Mouse (Mus musculus) natural killer cell, adult 2 months (primary cell): ENCODE data around the gene Cobll1.
A peak's percentile ranks its signal among the peaks of the same experiment; 100 is the strongest.

Experiments used
- DNase-seq, 2 experiments: peaks; one replicate each; pipeline ENCODE4 v3.0.0; 2022; ENCODE audit warnings: low spot score in 2 of 2

The Cobll1 gene

DNA sequence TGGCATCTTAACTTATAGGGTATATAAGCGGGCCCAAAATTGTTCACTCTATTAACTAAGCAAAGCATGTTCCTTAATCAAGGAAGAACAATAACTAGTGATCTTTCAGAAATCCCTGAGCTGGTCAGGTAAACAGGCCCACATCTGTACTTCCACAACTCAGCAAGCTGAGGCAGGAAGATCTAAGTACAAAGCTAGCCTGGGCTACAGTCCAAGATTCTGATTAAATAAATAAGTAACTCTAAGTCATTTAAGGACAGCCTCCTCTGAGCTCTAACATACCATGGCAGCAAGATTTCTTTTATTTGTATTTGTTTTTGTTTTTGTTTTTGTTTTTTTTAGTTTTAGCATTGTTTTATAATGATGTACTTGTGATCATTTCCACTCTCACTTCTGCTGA is 42.2 kb downstream of the Cobll1 start:
- no peak for DNase-seq

DNA sequence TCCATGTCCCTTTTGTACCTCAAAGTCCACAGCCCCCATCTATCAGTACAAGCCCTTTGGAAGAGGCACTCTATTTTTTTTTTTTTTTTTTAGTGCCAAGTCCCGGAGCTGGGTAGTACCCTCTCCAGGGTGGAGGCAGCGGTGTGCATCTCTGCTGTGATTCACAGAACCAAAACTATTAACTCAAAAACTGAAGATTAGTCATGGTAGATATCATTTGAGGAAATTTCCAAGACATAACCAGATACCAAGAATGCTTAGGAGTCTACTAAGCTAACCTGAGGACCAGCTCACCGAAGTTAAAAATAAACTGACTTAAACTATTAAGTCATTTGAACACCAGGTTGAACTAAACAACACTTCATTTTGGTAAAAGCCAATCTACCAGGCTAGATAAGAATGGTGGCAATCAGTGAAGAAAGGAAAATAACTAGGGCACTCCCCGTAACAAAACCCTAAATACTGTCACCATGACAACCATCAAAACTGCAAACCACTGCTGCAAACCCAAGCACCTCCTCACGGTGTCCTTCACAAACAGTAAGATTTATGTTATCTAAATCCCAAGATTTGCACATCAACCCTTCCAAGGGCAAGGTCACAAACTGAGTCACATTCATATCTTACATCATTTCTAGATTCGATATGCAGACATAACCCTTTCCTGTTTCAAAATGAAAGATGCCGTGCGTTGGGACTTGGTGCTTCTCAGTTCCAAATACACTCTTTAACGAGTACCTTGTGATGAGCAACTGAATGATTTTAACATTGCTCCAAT is 43.8 kb downstream of the Cobll1 start:
- DNase-seq: peak in 1 of 2 experiments; percentile 40

DNA sequence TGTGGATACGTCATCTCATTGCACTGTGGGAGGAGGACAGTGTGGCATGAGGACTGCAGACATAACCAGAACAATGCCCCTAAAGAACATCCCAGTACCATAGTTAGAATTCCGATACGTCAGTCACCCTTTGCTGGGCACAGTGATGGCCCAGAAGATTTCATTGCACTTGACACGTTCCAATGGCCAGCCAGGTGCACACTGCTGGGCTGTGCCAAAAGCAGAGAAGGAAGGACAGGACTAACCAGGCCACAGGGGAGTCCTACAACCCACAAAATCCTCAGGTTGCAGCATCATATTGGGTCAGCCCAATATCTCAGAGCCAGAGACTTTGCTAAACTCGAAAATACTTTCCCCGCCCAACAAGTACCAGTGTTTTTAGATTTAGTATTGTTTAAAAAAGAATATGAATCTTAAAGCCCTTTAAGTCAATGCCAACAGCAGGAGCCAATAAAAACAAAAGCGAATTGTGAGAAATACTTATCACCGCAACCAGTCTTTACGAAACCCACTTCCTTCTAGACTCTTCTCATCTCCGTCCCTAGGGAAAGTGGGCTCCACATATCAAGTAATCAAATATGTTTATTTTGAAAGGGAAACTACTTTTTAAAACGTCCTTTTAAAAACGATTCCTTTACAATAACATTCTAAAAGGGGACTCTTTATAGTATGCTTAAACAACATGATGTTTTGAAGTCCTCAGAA is 46.0 kb downstream of the Cobll1 start:
- DNase-seq: peak in 1 of 2 experiments; percentile 32

DNA sequence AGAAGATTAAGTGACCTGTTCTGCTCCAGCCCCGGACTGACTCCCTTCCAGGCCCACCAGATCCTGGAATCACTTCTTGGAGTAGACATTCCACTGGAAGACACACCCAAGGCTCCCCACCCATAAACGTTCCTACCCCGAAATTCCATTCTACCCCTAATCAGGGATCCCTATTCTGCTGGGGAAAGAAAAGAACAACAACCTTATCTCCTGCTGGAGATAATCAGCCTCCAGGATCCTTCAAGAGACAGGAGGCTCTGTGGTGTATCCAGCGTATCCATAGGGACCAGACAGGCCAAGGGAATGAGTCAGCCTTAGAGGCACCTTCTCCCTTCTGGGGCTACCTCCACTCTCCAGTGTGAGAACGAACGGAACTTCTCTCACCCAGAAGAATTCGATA is 47.8 kb downstream of the Cobll1 start:
- DNase-seq: no peak

DNA sequence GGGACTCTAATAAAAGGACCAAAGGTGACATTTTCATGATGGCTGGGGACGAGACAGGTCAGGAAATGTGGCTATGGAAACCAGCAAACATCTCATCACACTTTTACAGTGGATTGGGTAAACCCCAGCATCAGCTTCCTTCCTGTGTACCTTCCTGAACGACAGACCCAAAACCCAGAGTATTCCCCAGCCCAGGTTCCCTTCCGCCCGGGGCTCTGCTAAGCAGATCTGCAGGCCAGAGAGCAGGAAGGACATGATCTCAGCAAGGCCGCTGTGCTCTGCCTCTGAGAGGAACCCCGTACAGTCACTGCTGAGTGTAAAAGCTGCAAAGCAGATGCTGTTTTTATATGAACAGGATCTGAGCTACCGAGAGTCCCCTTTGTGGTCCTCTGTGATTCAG is 49.9 kb downstream of the Cobll1 start:
- DNase-seq: peak; percentile 78 to 83

DNA sequence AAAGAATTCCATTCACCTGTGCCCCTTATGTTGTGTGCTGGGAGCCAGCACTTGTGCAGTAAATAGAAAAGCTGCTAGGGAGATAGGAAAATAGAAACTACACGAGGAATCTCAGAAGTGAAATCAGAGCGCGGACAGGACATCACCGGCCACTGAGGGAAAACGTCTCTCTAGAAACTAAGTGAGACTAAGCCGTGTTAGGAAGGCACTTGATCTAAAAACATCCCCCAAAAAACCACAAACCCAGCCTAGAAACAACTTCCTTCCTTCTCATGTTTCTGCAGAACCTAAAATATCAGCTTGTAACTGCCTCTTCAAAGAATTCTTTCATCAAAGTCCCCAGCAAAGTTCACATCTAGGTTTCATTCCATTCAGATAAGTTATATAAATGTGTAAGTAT is 50.6 kb downstream of the Cobll1 start:
- peak; percentile 50 to 67 for DNase-seq

DNA sequence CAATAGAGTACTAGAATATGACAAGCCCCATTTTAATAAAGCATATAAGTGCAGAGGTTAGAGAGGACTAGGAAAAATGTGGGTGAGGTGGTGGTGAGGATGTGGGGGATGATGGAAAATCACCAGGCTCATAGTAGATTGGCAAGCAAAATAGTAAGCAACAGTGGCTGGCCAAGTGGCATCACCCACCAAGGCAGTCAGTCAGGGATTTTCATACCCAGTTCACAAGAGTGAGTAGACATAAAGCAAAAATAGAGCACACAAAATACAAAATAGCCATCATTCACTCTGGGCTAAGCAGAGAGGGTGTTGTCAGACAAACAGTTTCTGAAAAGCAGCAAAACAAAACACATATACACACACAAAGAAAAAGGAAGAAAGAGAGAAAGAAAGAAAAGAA is 51.6 kb downstream of the Cobll1 start:
- no peak for DNase-seq

DNA sequence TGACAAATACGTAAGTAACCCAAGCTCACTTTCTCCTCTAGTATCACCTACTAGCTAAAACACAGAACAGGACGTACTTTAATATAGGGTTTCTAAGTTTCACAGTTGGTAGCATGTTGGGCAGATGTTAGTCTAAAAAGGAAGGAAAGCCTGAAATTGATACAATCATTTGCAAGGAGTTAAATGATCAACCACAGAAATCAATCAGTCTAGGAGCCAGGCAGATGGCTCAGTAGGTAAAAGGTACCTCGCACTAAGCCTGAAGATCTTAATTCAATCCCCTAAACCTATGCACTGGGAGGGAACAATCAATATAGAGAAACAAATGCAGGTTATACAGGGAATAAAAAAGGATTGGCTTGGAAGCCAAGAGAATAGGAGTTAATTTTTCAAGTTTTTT is 52.0 kb downstream of the Cobll1 start:
- no peak for DNase-seq

DNA sequence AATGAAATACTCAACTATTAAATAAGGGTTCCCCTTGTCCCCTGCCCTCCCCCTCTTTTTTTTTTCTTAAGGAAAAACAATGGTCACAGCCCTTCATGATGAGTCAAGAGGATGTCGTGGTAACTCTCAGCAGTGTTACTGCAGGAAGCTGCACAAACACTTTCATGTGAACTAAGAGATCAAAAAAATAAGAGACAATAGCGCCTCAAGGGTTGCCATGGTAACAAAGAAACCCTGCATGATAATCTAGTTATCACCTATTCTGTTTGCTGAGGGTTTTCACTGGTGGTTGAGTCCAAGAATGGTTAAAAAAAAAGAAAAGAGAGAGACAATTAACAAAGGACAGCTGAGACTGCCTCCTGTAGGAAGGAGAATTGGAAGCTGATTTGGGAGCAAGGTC is 56.5 kb downstream of the Cobll1 start:
- peak; percentile 61 to 76 for DNase-seq

DNA sequence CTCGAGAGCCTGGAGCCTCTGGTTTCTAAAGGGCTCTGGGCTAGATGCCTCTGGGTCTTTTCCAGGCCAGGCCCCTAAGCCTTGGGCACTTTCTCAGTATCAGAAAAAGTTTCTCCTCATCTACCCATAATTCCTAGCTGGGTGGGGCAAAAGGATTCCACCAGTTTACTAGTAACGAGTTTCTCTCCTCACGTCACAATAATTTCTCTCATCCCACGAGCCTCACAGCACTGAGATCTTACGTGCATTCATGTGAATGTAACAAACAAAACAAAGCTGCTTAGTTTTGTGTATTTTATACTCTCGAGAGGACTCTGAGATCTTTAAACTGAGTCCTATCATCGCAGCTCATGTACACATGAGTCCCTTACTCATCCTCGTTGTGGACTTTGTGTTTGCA is 57.5 kb downstream of the Cobll1 start:
- no peak for DNase-seq

DNA sequence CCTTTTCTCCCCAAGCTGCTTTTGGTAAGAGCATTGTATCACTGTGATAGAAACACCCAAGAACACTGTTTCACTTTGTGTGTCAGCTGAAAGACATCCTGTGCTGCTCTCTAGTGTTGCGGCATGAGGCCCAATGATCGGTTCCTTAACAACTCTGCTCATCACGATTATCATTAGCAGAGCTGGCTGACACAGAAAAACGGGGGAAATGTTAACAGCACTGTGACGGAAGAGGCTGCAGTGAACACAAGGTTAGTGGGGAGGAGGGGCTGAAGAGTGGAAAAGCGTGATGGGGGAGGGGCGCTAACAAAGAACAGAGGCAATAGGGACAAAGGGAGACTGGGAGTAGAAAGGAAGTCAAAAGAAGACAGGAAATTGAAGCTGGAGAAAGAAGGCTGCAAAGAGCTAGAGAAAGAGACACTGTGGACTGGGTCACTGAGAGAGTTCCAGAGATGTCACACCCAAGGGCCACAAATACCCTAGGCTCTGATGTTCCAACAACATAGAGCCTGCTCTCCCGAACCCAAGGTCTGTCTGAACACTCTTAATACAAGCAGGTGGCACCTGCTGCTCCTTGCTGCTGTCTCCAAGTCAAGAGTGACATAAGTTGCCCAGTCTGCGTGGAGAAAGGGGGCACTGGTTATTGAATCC is 58.0 kb downstream of the Cobll1 start:
- peak in 1 of 2 experiments; percentile 37 for DNase-seq

DNA sequence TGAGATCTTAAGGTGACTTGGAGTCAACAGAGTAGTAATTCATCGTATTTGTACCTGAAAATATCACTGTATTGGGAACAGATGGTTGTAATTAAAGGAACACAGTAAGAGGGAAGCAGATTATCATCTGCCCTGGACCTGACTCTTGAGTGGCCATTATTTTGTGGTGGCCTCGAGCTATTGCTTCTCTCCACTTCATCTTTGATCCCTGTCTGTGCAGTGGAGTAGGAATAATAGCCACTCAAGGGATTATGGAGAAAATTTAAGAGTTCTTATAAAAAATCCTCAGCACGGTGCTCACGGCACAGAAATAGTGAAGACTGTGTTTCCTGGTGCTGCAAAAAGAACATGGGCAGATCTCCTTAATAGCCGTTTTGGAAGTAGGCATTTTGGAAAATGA is 63.6 kb downstream of the Cobll1 start:
- no peak for DNase-seq

DNA sequence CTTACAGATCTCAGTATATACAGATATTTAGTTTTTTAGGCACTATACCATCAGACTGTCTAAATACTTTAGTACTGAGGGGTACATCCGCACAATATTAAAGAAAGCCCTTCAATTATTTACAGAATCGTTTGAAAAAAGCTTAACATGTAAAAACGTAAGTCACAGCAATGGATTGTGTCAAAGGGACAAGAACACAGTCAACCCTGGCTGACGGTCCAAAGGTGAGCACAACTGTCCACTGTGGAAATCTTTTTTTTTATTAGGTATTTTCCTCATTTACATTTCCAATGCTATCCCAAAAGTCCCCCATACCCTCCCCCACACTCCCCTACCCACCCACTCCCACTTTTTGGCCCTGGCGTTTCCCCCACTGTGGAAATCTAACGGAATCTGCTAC is 67.1 kb downstream of the Cobll1 start:
- no peak for DNase-seq

DNA sequence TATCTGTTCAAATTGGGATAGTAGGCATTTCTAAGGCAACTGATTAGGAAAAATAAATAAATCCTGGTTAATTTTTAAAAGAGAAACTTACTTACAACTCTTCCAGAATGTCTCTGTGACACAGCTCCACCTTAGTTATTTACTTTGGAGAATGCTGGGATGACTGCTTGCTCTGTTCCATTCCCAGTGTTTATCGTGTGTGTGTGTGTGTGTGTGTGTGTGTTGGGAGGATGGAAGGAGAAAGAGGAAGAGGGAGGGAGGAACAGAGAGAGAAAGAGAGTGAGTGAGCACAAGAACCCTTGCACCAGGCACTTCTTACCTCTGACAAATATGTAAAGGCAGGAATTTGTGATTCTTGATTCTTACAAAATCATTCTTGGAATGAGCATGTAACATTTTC is 67.7 kb downstream of the Cobll1 start:
- no peak for DNase-seq

DNA sequence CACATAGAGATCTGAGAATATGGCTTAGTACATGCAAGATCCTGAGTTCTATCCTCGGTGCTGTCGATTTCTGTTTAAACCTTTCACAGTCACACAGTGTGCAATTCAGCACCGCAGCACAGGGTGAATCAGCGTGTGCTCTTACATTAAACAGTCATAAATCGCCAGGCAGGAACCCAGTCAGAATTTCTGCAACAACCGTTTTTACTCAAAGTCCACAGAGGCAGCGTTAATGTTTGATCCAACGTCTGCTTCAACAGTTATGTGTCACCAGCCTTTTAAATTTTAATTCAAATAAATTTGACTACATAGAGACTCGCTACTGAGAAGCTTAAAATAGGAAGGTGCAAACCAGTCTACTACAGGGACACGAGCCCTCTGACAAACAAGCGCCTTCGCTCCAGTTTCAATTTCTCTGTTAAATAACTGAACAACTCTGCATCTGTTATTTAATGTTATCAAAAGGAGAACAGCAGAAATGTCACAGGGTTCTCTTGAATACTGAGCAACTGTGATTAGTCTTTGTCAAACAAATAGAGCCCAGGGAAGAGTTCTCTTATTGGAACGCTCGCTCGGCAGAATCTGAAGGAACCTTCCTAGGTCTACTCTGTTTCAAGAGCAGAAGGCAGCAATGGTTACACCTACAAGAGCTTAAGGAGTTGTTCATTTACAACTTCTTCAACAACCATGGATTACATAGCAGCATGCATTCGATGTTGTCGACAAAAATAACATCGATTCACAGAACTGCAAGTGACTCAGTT is 68.3 kb downstream of the Cobll1 start:
- peak in 1 of 2 experiments; percentile 26 for DNase-seq

DNA sequence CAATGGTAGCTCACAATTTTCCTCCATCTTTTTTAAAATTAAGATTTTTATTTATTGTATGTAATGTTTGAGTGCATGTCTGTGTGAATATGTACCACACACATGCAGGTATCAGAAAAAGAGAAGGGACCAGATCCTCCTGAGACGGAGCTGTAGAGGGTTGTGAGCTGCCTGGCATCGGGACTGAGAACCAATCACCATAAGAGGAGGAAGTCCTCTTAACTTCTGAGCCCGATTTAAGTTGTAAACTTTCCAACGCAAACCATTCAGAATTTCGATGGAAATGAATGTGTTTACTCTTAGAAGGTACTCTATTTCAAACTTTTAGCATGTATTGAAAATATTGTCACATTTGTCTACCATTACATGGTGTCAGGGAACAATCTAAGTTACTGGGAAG is 68.9 kb downstream of the Cobll1 start:
- no peak for DNase-seq

DNA sequence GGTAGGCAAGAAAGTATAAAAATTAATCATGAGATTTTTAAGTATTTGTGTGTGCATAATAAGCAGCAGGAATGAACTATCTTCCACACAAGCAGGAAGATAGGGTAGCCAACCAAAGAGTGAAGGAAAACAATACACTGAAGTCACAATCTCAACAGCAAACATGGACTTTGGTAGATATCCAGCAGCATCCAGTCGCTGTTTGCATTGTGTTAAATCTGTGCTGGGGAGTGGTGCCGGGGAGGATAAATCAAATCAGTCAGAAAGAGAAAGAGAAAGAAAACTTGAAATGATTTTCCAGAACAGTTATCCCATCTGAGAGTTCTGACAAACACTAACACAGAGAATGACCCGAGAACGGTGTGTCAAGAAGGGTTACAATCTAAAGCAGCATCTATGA is 75.2 kb downstream of the Cobll1 start:
- DNase-seq: no peak

DNA sequence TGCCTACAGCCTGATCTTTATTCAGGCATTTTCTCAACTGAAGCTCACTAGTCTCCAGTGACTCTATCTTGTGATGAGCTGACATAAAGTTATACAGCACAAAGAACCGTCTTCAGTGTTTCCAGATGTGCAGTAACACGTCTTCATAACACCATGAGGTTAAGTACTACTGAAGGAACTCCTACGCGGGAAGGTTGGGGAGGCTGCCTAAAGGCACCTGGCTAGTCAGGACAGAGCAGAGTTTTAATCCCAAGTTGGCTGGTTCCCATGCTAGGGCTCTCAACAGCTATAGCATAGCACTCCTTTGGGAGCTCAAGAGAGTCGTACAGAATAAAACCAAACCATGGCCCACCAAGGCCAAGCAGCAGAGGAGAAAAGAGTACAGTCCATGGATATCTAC is 76.6 kb downstream of the Cobll1 start:
- DNase-seq: no peak

DNA sequence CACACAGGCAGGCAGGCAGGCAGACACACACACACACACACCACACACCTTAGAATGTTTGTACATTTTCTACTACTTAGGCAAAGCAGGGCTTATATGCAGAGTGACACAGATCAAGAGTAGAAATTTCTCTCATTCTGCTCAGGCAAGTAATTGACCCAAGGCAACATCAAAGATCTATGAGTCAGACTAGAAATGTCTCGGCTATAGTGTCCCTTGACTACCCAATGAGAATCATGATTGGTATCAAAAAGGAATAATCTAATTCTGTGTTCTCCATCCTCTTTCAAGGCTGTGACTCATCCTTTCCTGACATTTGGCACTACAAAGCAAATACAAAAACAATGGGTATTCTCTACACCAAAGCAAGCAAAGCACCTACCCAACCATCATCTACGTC is 77.5 kb downstream of the Cobll1 start:
- no peak for DNase-seq

DNA sequence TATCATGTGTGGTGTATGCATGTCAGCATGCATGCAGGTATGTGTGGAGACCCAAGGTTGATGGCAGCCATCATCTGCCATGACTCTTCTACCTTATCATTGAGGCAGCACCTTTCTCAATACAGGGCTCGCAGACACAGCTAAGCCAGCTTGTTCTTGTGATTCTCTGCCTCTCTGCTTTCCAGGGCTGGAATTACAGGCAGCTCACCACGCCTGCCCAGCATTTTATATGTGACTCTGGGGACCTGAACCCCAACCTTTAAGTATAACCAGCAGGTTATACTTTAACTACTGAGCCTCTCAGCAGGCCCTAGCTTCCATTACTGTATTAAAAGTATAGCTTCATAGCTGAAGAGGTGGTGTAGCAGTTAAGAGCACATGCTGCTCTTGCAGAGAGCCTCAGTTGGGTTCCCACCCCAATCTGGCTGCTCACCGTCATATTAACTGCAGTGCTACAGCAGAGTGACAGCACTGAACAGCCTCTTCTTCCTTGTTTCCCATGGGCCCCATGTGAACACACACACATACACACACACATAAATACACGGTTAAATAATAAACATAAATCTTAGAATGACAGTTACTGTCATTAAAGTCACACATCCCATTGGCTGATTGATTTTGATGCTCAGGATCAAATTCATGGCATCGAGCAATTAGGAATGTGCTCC is 81.1 kb downstream of the Cobll1 start:
- no peak for DNase-seq

DNA sequence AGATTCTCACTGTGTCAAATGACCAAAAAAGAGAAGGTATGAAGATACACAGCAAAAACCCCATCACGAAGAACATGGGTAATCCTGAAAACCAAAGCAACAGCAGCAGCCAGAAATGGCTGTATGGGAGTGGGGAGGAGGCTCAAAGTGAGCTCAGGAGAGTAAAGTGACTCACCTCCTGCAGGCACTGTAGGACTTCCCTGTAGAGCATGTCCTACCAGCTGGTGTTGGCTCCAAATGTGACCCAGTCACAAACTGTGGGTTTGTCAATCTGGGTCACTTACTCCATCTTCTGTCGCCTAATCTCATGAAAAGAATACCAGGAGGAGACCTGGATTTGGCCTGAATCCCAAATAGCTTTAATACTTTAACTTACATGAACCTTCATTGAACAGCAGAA is 81.9 kb downstream of the Cobll1 start:
- no peak for DNase-seq

DNA sequence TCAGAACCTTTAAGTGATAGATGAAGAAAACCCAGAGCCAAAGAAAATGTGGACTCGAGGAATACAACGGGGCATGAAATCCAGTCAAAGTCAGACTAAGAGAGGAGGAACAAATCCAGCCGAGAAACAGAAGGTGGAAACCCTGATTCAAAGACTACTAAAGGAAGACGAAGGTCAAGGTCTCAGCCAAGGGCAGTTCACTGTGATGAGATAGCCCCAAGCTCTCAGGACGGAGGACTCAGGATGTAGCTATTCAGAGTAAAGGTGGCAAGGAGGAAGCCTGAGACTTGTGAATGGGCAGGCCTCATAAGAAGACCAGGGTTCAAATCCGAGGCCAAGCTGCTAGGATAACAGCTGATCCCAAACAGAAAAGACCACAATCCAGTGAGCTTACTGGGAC is 90.3 kb downstream of the Cobll1 start:
- no peak for DNase-seq
